Mouse (Mus musculus) olfactory bulb, adult 2 months (tissue): ENCODE data around the gene Ptpdc1. TPM values are rescaled to one million over a fixed set of nuclear protein-coding genes. Genes with fewer than 3 reads are reported as not detected.

Experiments used
- H3K27ac ChIP-seq: fragments of 200-500 bp; 2 replicates; pipeline ENCODE4 v1.5.1; 2012; ENCODE audit warnings: low read depth, low read length; ENCODE audit not compliant: insufficient read depth
- H3K4me1 ChIP-seq: fragments of 200-500 bp; 2 replicates; pipeline ENCODE4 v1.6.1; 2012; ENCODE audit warnings: low read length; ENCODE audit not compliant: control insufficient read depth, insufficient read depth
- H3K4me3 ChIP-seq: fragments of 200-500 bp; 2 replicates; pipeline ENCODE4 v1.5.1; 2012; ENCODE audit warnings: mild to moderate bottlenecking, low read depth, low read length, moderate library complexity; ENCODE audit not compliant: insufficient read depth
- CTCF ChIP-seq: fragments of 200-500 bp; IDR thresholded peaks from 2 replicates; pipeline ENCODE4 v1.5.1; 2012; ENCODE audit warnings: low read depth, mild to moderate bottlenecking, low read length, moderate library complexity; ENCODE audit not compliant: insufficient read depth
- WGBS: fragments of 180-500 bp; shearing (Covaris S2); methylation state at CpG from one replicate; pipeline ENCODE4 v1.1.7; 2018; 5-methylcytosine and 5-hydroxymethylcytosine counted together
- polyA plus RNA-seq: library from polyadenylated mRNA; stranded (reverse); fragments of >200 nt; gene quantifications from 2 replicates; pipeline ENCODE4 v1.2.4, GENCODE M21; 2012; ENCODE audit warnings: low replicate concordance; ENCODE audit not compliant: missing spikeins, insufficient read depth, insufficient read length

Gene Ptpdc1
- polyA plus RNA-seq, 1 experiment: not detected

DNA sequence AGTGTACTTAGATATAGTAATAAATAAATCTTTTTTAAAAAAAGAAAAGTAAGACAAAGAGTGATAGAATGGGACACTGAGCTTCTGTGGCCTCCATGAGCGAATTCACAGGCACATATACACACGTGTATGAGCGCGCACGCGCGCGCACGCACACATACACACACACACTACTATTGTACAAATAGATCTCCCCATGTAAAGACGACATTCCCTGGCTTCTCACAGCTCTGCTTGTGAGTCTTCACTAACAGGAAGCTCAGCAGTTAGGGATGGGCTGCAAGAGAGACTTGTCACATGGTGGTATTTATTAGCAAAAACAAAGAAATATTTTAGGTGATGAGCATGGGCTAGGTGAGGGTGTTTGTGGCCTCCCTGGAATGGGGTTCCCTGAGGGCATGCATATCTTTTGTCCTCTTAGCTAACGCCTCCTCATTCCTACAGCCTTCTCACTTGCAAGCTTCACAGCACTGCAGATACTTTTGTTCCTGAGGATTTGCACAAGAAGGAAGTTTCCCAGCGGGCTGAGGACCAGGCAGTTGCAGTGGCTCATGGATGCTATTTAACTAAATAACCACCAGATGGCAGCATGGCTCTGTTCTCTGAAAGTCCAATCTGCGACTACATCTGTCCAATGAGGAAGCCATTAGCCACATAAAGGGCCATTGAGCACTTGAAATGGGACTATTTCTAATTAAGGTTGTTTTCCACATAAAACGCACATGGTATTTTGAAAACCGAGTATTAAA is 97.2 kb downstream of the Ptpdc1 start:
- Histone ChIP-seq H3K27ac (no peak overlapping the region), H3K4me3 (no peak overlapping the region), H3K4me1 (no peaks in the 10 kb centered on the region)
- 55% methylated on average over 15 of the region's 15 CpGs for WGBS
- no peak for TF ChIP-seq CTCF

Other genes with a start within 250 kb of the Ptpdc1 start
- gene Zfp169, start 112.2 kb downstream of the Ptpdc1 start, polyA plus RNA-seq: not detected in 2 replicates
- not detected in 2 replicates for gene A830005F24Rik, start 112.1 kb downstream of the Ptpdc1 start, polyA plus RNA-seq
- gene Barx1, start 37.3 kb upstream of the Ptpdc1 start, polyA plus RNA-seq: not detected in 2 replicates
- gene Phf2, start 245.5 kb upstream of the Ptpdc1 start, polyA plus RNA-seq: 83.3 TPM in 1 of 2 replicates, not detected in the other